Mouse (Mus musculus): Measurements from ENCODE around the gene Prex1. TPM values are rescaled to one million over a fixed set of nuclear protein-coding genes. Genes with fewer than 3 reads are reported as not detected.

Gene Prex1
- total and polyA plus RNA-seq, 3 experiments, result 5.5 to 19.5 (median 18.5) TPM

DNA sequence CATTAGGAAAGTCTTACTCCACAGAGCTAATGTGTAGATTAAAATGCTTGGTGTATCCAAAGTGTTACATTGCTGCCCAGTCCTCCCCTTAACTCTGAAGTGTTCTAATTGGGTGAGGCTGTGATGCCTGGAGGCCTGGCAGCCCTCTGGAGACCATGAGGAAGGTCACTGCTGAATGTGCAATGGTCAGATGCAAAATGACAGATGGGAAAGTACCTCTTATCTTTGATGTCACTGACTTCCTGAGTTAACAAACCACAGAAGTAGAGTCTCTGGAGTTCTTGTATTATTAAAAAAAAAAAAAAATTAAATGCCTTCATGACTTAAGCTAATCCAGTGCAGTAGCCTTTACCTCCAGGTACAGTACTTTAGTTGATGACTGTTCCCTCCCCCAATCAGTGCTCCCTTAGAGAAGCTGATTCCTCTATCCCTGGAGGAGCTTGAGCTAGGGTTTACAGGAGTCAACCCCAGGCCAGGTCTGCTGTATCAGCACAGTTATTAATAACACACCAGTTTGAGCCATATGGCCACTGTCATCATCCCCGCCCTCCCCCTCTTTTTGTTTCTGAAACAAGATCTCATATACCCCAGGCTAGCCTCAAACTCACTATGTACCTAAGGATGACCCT is 5.8 kb upstream of the Prex1 start:
- no peak overlapping the region for H3K4me2 ChIP-seq (ENCODE audit: insufficient read depth, low read depth, poor library complexity, severe bottlenecking)
- TF ChIP-seq RCOR1 (conservative IDR thresholded peaks at IDR 0.05; ENCODE audit: low read depth, low read length) (0 out of 2 replicates have a peak, but pooled peaks have one; percentile 43), ETS1 (conservative IDR thresholded peaks at IDR 0.05; ENCODE audit: low read depth, low read length) (peak; percentile 74), ZMIZ1 (IDR thresholded peaks at IDR 0.05; ENCODE audit: low read depth, low read length) (no peak), ZNF384 (IDR thresholded peaks at IDR 0.05; ENCODE audit: low read depth, low read length) (peak; percentile 92), RAD21 (IDR thresholded peaks at IDR 0.05; ENCODE audit: low read depth, low read length) (no peak), TBP (conservative IDR thresholded peaks at IDR 0.05; ENCODE audit: low read depth, low read length) (no peak), BHLHE40 (IDR thresholded peaks at IDR 0.05; ENCODE audit: low read depth, low read length) (peak; percentile 56), ZKSCAN1 (IDR thresholded peaks at IDR 0.05; ENCODE audit: borderline replicate concordance, low read depth, low read length) (no peak; the same call in 1 of the 2 replicates), CHD2 (IDR thresholded peaks at IDR 0.05; ENCODE audit: low read length) (no peak; the same call in 1 of the 2 replicates), IRF4 (IDR thresholded peaks at IDR 0.05; ENCODE audit: low read depth, low read length) (peak; percentile 68; the same call in 1 of the 2 replicates), CHD1 (IDR thresholded peaks at IDR 0.05; ENCODE audit: low read depth, low read length) (no peak), MAZ (IDR thresholded peaks at IDR 0.05; ENCODE audit: low read depth, low read length) (no peak), JUND (conservative IDR thresholded peaks at IDR 0.05; ENCODE audit: low read depth, low read length) (0 out of 2 replicates have a peak, but pooled peaks have one; percentile 16), MEF2A (IDR thresholded peaks at IDR 0.05; ENCODE audit: borderline replicate concordance, low read depth, low read length) (peak; percentile 38; the same call in 1 of the 2 replicates), SIN3A (IDR thresholded peaks at IDR 0.05; ENCODE audit: low read length) (0 out of 2 replicates have a peak, but pooled peaks have one; percentile 43), JUN (IDR thresholded peaks at IDR 0.05; ENCODE audit: insufficient read depth, low read depth, low read length) (peak; percentile 56), MAX (IDR thresholded peaks at IDR 0.05; ENCODE audit: low read length) (no peak), CTCF (conservative IDR thresholded peaks at IDR 0.05 in 1 of 2, IDR thresholded peaks at IDR 0.05 in 1 of 2; ENCODE audit: low read depth in 2 of 2, low read length in 2 of 2) (no peak), E2F4 (IDR thresholded peaks at IDR 0.05; ENCODE audit: insufficient replicate concordance, low read depth, low read length) (no peak), MYC (IDR thresholded peaks at IDR 0.05; ENCODE audit: low read depth, low read length) (peak; percentile 74; the same call in 1 of the 2 replicates), KAT2A (IDR thresholded peaks at IDR 0.05; ENCODE audit: insufficient replicate concordance, low read length) (no peak), USF2 (conservative IDR thresholded peaks at IDR 0.05; ENCODE audit: low read depth, low read length) (no peak), NELFE (IDR thresholded peaks at IDR 0.05; ENCODE audit: low read depth, low read length) (no peak), USF1 (IDR thresholded peaks at IDR 0.05; ENCODE audit: low read depth, low read length) (no peak), NRF1 (IDR thresholded peaks at IDR 0.05; ENCODE audit: low read depth, low read length) (no peak), MXI1 (IDR thresholded peaks at IDR 0.05; ENCODE audit: low read depth, low read length) (0 out of 2 replicates have a peak, but pooled peaks have one; percentile 34), TCF12 (IDR thresholded peaks at IDR 0.05; ENCODE audit: low read depth, low read length) (0 out of 2 replicates have a peak, but pooled peaks have one; percentile 46), PAX5 (IDR thresholded peaks at IDR 0.05; ENCODE audit: low read length) (no peak), ELF1 (IDR thresholded peaks at IDR 0.05; ENCODE audit: low read depth, low read length) (no peak), SMC3 (IDR thresholded peaks at IDR 0.05; ENCODE audit: low read depth, low read length) (no peak), GABPA (IDR thresholded peaks at IDR 0.05; ENCODE audit: insufficient replicate concordance, low read depth, low read length) (no peak), EP300 (IDR thresholded peaks at IDR 0.05; ENCODE audit: low read length) (peak; percentile 76), POLR2AphosphoS2 (IDR thresholded peaks at IDR 0.05; ENCODE audit: low read depth, low read length) (no peak), UBTF (IDR thresholded peaks at IDR 0.05; ENCODE audit: low read depth, low read length) (no peak), HCFC1 (IDR thresholded peaks at IDR 0.05; ENCODE audit: low read depth, low read length) (no peak; the same call in 1 of the 2 replicates), POLR2A (IDR thresholded peaks at IDR 0.05; ENCODE audit: low read depth, low read length) (peak; percentile 36; the same call in 1 of the 2 replicates), MAFK (IDR thresholded peaks at IDR 0.05; ENCODE audit: insufficient replicate concordance, low read length) (peak; percentile 77; the same call in 1 of the 2 replicates), ZC3H11A (IDR thresholded peaks at IDR 0.05; ENCODE audit: low read depth, low read length) (no peak)
- DNase-seq (ENCODE audit: extremely low read depth), result peak; percentile 54
- H3K9me3 ChIP-seq (replicated peaks; ENCODE audit: low read length), result peaks cover 5% of the 10 kb centered on the region
- no peaks in the 10 kb centered on the region for H3K27me3 ChIP-seq (replicated peaks)
- in situ Hi-C loops (cut with MboI; ENCODE audit: low pct_ligation_motif_present, low pct_unique_long_range_greater_than_20kb, low sequenced_read_pairs), result loop anchor here (5.0 to 10.0 kb wide), 2 partner anchors 53 to 125 kb away; no protein-coding TSS in a partner anchor
- H3K79me2 ChIP-seq (replicated peaks; ENCODE audit: control insufficient read depth, extremely low read depth, insufficient read depth, poor library complexity, severe bottlenecking), result no peaks in the 10 kb centered on the region
- peaks cover 37 to 61% of the 10 kb centered on the region in 2 experiments for H3K4me1 ChIP-seq (ENCODE audit: control insufficient read depth in 1 of 2, insufficient read depth in 2 of 2)
- peak overlapping the region; percentile 64; the same call in 1 of the 2 replicates for H3K27ac ChIP-seq (ENCODE audit: insufficient read depth, low read depth)
- dilution Hi-C loops (cut with MboI; ENCODE audit: extremely low pct_ligation_motif_present, extremely low pct_unique_long_range_greater_than_20kb, low sequenced_read_pairs), result no loop called here
- H3K36me3 ChIP-seq (replicated peaks in 1 of 2; ENCODE audit: control insufficient read depth in 1 of 2, insufficient read depth in 1 of 2, low read length in 1 of 2), result no peaks in the 10 kb centered on the region
- no peak overlapping the region for H3K9ac ChIP-seq (ENCODE audit: insufficient read depth, low read depth)
- no peak overlapping the region for H3K4me3 ChIP-seq (replicated peaks in 1 of 3; ENCODE audit: low read depth in 2 of 3, low read length in 2 of 3, poor library complexity in 1 of 3)
